Mouse (Mus musculus) liver, postnatal 0 days (tissue): ENCODE results near the gene Rhoc. TPM values are rescaled to one million over a fixed set of nuclear protein-coding genes. Genes with fewer than 3 reads are reported as not detected.

Experiments
- ATAC-seq: fragments of 200-750 bp; cut with Nextera tagmentation; 2 replicates; pipeline ENCODE4 v1.8.0; 2017; ENCODE audit warnings: mild to moderate bottlenecking, moderate library complexity
- DNase-seq: peaks from one replicate; pipeline ENCODE4 v3.0.0-alpha.2; 2016
- H3K27ac ChIP-seq: fragments of 300-500 bp; sonication (generic); 2 replicates; pipeline ENCODE4 v1.5.1; 2014; ENCODE audit warnings: antibody characterized with exemption, moderate library complexity, mild to moderate bottlenecking, low read depth
- H3K27me3 ChIP-seq: fragments of 300-500 bp; sonication (generic); 2 replicates; pipeline ENCODE4 v1.6.1; 2014; ENCODE audit warnings: low read length, control low read depth, mixed read lengths; ENCODE audit not compliant: insufficient read depth
- H3K36me3 ChIP-seq: fragments of 300-500 bp; sonication (generic); replicated peaks from 2 replicates; pipeline ENCODE4 v1.6.1; 2014; ENCODE audit warnings: mild to moderate bottlenecking, control low read depth, low read length, moderate library complexity, mixed read lengths; ENCODE audit not compliant: insufficient read depth
- H3K4me1 ChIP-seq: fragments of 300-500 bp; sonication (generic); 2 replicates; pipeline ENCODE4 v1.6.1; 2014; ENCODE audit warnings: antibody characterized with exemption, mild to moderate bottlenecking, control low read depth; ENCODE audit not compliant: insufficient read depth
- H3K4me2 ChIP-seq: fragments of 300-500 bp; sonication (generic); 2 replicates; pipeline ENCODE4 v1.6.1; 2014; ENCODE audit warnings: low read depth, mild to moderate bottlenecking, low read length, moderate library complexity, mixed read lengths
- H3K4me3 ChIP-seq: fragments of 300-500 bp; sonication (generic); 2 replicates; pipeline ENCODE4 v1.5.1; 2014; ENCODE audit warnings: low read depth, low read length
- H3K9ac ChIP-seq: fragments of 300-500 bp; sonication (generic); replicated peaks from 2 replicates; pipeline ENCODE4 v1.6.1; 2014; ENCODE audit warnings: mild to moderate bottlenecking, moderate library complexity
- H3K9me3 ChIP-seq: fragments of 300-500 bp; sonication (generic); 2 replicates; pipeline ENCODE4 v1.6.1; 2016; ENCODE audit warnings: mild to moderate bottlenecking, control low read depth, low read length, mixed read lengths
- CTCF ChIP-seq: sonication (generic); IDR thresholded peaks from 2 replicates; pipeline ENCODE4 v1.5.1; 2016; ENCODE audit warnings: antibody characterized with exemption, low read depth
- EP300 ChIP-seq: IDR thresholded peaks from 2 replicates; pipeline ENCODE4 v1.6.1; 2016; ENCODE audit warnings: antibody characterized with exemption, low read depth, mild to moderate bottlenecking
- WGBS: fragments of 180-500 bp; shearing (Covaris S2); extraction: QIAGEN DNeasy Blood & Tissue Kit; methylation state at CpG from one replicate; pipeline ENCODE4 v1.1.7; 2014; ENCODE audit not compliant: insufficient replicate concordance; 5-methylcytosine and 5-hydroxymethylcytosine counted together
- polyA plus RNA-seq: library from polyadenylated mRNA; unstranded; fragments of >200 nt; fragmentation: Nextera tagmentation; extraction: Ambion mirVana; gene quantifications from 2 replicates; pipeline ENCODE4 v1.2.1, GENCODE M21; 2015

Gene Rhoc
- polyA plus RNA-seq, 1 experiment from 2014 or later: 38.1 TPM

- ATAC-seq: 0 out of 2 replicates have a peak, but pooled peaks have one; percentile 33
- H3K4me1 ChIP-seq: no peaks in the 10 kb centered on the region
- H3K9me3 ChIP-seq: no peaks in the 10 kb centered on the region
- H3K27me3 ChIP-seq: 0 out of 2 replicates have a peak, but pooled peaks cover 4% of the 10 kb centered on the region
- no peak overlapping the region for H3K4me3 ChIP-seq
- peak; percentile 61 for DNase-seq
- TF ChIP-seq EP300: no peak
- TF ChIP-seq CTCF: peak; percentile 80
- 54% methylated on average over 10 of the region's 10 CpGs for WGBS
- no peak overlapping the region for H3K9ac ChIP-seq
- H3K27ac ChIP-seq: no peak overlapping the region
- no peak overlapping the region for H3K4me2 ChIP-seq
- H3K36me3 ChIP-seq: no peaks in the 10 kb centered on the region
Observed at GRCm38 (mm10) chr3:104770035-104770434, 18.1 kb upstream of the Rhoc start.

- WGBS: 77% methylated on average over 3 of the region's 3 CpGs
- no peaks in the 10 kb centered on the region for H3K9me3 ChIP-seq
- DNase-seq (no peak), ATAC-seq (no peak)
- TF ChIP-seq EP300 (no peak), CTCF (no peak)
- H3K4me1 ChIP-seq: no peaks in the 10 kb centered on the region
- no peak overlapping the region for H3K9ac ChIP-seq
- H3K4me3 ChIP-seq: no peak overlapping the region
- no peak overlapping the region for H3K27ac ChIP-seq
- no peak overlapping the region for H3K4me2 ChIP-seq
- no peaks in the 10 kb centered on the region for H3K36me3 ChIP-seq
- H3K27me3 ChIP-seq: peaks cover 9% of the 10 kb centered on the region; the same call in 1 of the 2 replicates
Observed at GRCm38 (mm10) chr3:104770918-104771317, 17.3 kb upstream of the Rhoc start.

- 36% methylated on average over 6 of the region's 6 CpGs for WGBS
- H3K4me2 ChIP-seq: no peak overlapping the region
- H3K4me1 ChIP-seq: no peaks in the 10 kb centered on the region
- no peaks in the 10 kb centered on the region for H3K36me3 ChIP-seq
- DNase-seq (no peak), ATAC-seq (no peak)
- TF ChIP-seq CTCF (no peak), EP300 (no peak)
- H3K27me3 ChIP-seq: peaks cover 14% of the 10 kb centered on the region
- no peaks in the 10 kb centered on the region for H3K9me3 ChIP-seq
- H3K9ac ChIP-seq: no peak overlapping the region
- no peak overlapping the region for H3K4me3 ChIP-seq
- H3K27ac ChIP-seq: no peak overlapping the region
Observed at GRCm38 (mm10) chr3:104771460-104771859, 16.7 kb upstream of the Rhoc start.

- H3K27ac ChIP-seq: no peak overlapping the region
- no peaks in the 10 kb centered on the region for H3K9me3 ChIP-seq
- no peak overlapping the region for H3K4me3 ChIP-seq
- DNase-seq (no peak), ATAC-seq (no peak)
- WGBS: 82% methylated on average over 7 of the region's 7 CpGs
- no peak overlapping the region for H3K4me2 ChIP-seq
- H3K9ac ChIP-seq: no peak overlapping the region
- H3K36me3 ChIP-seq: no peaks in the 10 kb centered on the region
- no peaks in the 10 kb centered on the region for H3K4me1 ChIP-seq
- H3K27me3 ChIP-seq: peaks cover 32% of the 10 kb centered on the region
- TF ChIP-seq EP300 (no peak), CTCF (no peak)
Observed at GRCm38 (mm10) chr3:104773301-104773700, 14.9 kb upstream of the Rhoc start.

- ATAC-seq (no peak), DNase-seq (no peak)
- WGBS: 4% methylated on average over 20 of the region's 20 CpGs
- TF ChIP-seq CTCF (peak; percentile 42), EP300 (no peak)
- no peak overlapping the region for H3K9ac ChIP-seq
- H3K4me2 ChIP-seq: peak overlapping the region; percentile 43
- H3K27me3 ChIP-seq: peaks cover 71% of the 10 kb centered on the region
- H3K36me3 ChIP-seq: no peaks in the 10 kb centered on the region
- no peaks in the 10 kb centered on the region for H3K9me3 ChIP-seq
- peaks cover 21% of the 10 kb centered on the region for H3K4me1 ChIP-seq
- no peak overlapping the region for H3K27ac ChIP-seq
- no peak overlapping the region for H3K4me3 ChIP-seq
Observed at GRCm38 (mm10) chr3:104777342-104777741, 10.8 kb upstream of the Rhoc start.

GRCm38 (mm10) chr3:104779949-104780348 is 8.2 kb upstream of the Rhoc start:
- peaks cover 81% of the 10 kb centered on the region for H3K27me3 ChIP-seq

More at GRCm38 (mm10) chr3:104779949-104780348, 8.2 kb upstream of the Rhoc start:
- no peaks in the 10 kb centered on the region for H3K36me3 ChIP-seq
- H3K4me3 ChIP-seq: no peak overlapping the region
- no peak overlapping the region for H3K4me2 ChIP-seq
- no peak for TF ChIP-seq EP300
- TF ChIP-seq CTCF: peak; percentile 90
- DNase-seq: peak; percentile 67
- no peak overlapping the region for H3K9ac ChIP-seq
- no peak for ATAC-seq
- no peaks in the 10 kb centered on the region for H3K9me3 ChIP-seq
- peaks cover 26% of the 10 kb centered on the region for H3K4me1 ChIP-seq
- WGBS: 3% methylated on average over 7 of the region's 7 CpGs
- H3K27ac ChIP-seq: no peak overlapping the region
